In genomic region chrX:101386222-101386621, GRCm38 (mm10) we compare ENCODE assay signal across 26 mouse cellular contexts. TPM values are rescaled to one million over a fixed set of nuclear protein-coding genes. Genes with fewer than 3 reads are reported as not detected.
DNase-seq lines count a peak whose midpoint lies in the region; ATAC-seq and TF ChIP-seq lines count a peak whose summit lies in the region.
"Had no signal": no experiment of that assay in that cellular context is flagged by ENCODE, and none has a peak within 500 bp of the region (broad histone marks: within the 10 kb centered on the region; RNA-seq: fewer than 3 reads in every experiment).

No protein-coding gene starts in this region.

- no peak for TF ChIP-seq CTCF in stomach, postnatal 0 days (IDR thresholded peaks at IDR 0.05; ENCODE audit: low read depth)

- no peak for TF ChIP-seq EP300 in stomach, postnatal 0 days (optimal IDR thresholded peaks at IDR 0.05)

- no peak overlapping the region for H3K4me3 ChIP-seq in forebrain, embryonic 15.5 days
- H3K4me3 ChIP-seq in forebrain, embryonic 12.5 days (replicated peaks): no peak overlapping the region
- no peak overlapping the region for H3K4me3 ChIP-seq in midbrain, embryonic 13.5 days (replicated peaks)
- H3K4me3 ChIP-seq in midbrain, embryonic 10.5 days: no peak overlapping the region
- H3K4me3 ChIP-seq in liver, embryonic 15.5 days (replicated peaks): no peak overlapping the region
- H3K4me3 ChIP-seq in stomach, postnatal 0 days (ENCODE audit: low read depth, low read length): no peak overlapping the region
- H3K4me3 ChIP-seq: embryonic facial prominence, embryonic 15.5 days; erythroblast, embryonic 14.5 days; forebrain, embryonic 10.5 days; heart, embryonic 13.5 days; hindbrain, embryonic 12.5 days had no signal

- H3K9me3 ChIP-seq in forebrain, embryonic 15.5 days: no peaks in the 10 kb centered on the region
- no peaks in the 10 kb centered on the region for H3K9me3 ChIP-seq in forebrain, embryonic 12.5 days
- H3K9me3 ChIP-seq in midbrain, embryonic 13.5 days: no peaks in the 10 kb centered on the region
- no peaks in the 10 kb centered on the region for H3K9me3 ChIP-seq in midbrain, embryonic 10.5 days (replicated peaks)
- no peaks in the 10 kb centered on the region for H3K9me3 ChIP-seq in liver, embryonic 15.5 days (replicated peaks)
- H3K9me3 ChIP-seq in stomach, postnatal 0 days (ENCODE audit: control insufficient read depth, low read length): no peaks in the 10 kb centered on the region
- H3K9me3 ChIP-seq: embryonic facial prominence, embryonic 15.5 days; forebrain, embryonic 10.5 days; heart, embryonic 13.5 days; hindbrain, embryonic 12.5 days had no signal

- H3K4me2 ChIP-seq in forebrain, embryonic 15.5 days (replicated peaks): no peak overlapping the region
- H3K4me2 ChIP-seq in forebrain, embryonic 12.5 days: no peak overlapping the region
- no peak overlapping the region for H3K4me2 ChIP-seq in midbrain, embryonic 13.5 days (replicated peaks)
- H3K4me2 ChIP-seq in liver, embryonic 15.5 days: no peak overlapping the region
- H3K4me2 ChIP-seq in stomach, postnatal 0 days (replicated peaks; ENCODE audit: low read depth): no peak overlapping the region
- H3K4me2 ChIP-seq: embryonic facial prominence, embryonic 15.5 days; heart, embryonic 13.5 days; hindbrain, embryonic 12.5 days had no signal

- 26% methylated on average over 4 of the region's 4 CpGs for WGBS in forebrain, embryonic 15.5 days
- 24% methylated on average over 4 of the region's 4 CpGs for WGBS in forebrain, embryonic 12.5 days
- WGBS in midbrain, embryonic 13.5 days: 43% methylated on average over 4 of the region's 4 CpGs
- 26% methylated on average over 4 of the region's 4 CpGs for WGBS in midbrain, embryonic 10.5 days
- WGBS in liver, embryonic 15.5 days (ENCODE audit: insufficient replicate concordance): 35% methylated on average over 4 of the region's 4 CpGs
- WGBS in stomach, postnatal 0 days: 34% methylated on average over 4 of the region's 4 CpGs

- H3K4me1 ChIP-seq in forebrain, embryonic 15.5 days: peaks cover 12% of the 10 kb centered on the region; the same call in 1 of the 2 replicates
- peaks cover 5% of the 10 kb centered on the region; the same call in 1 of the 2 replicates for H3K4me1 ChIP-seq in forebrain, embryonic 12.5 days
- peaks cover 9% of the 10 kb centered on the region; the same call in 1 of the 2 replicates for H3K4me1 ChIP-seq in midbrain, embryonic 13.5 days (replicated peaks)
- H3K4me1 ChIP-seq in midbrain, embryonic 10.5 days: peaks cover 26% of the 10 kb centered on the region
- H3K4me1 ChIP-seq in liver, embryonic 15.5 days (replicated peaks): no peaks in the 10 kb centered on the region
- no peaks in the 10 kb centered on the region for H3K4me1 ChIP-seq in stomach, postnatal 0 days (replicated peaks; ENCODE audit: control insufficient read depth, insufficient read depth)
- H3K4me1 ChIP-seq: hindbrain, embryonic 12.5 days had no signal

- H3K9ac ChIP-seq in forebrain, embryonic 15.5 days (replicated peaks): no peak overlapping the region
- no peak overlapping the region for H3K9ac ChIP-seq in forebrain, embryonic 12.5 days
- H3K9ac ChIP-seq in midbrain, embryonic 13.5 days (replicated peaks): no peak overlapping the region
- no peak overlapping the region for H3K9ac ChIP-seq in liver, embryonic 15.5 days
- H3K9ac ChIP-seq in stomach, postnatal 0 days (ENCODE audit: low read length): no peak overlapping the region
- H3K9ac ChIP-seq: embryonic facial prominence, embryonic 15.5 days; heart, embryonic 13.5 days; hindbrain, embryonic 12.5 days had no signal

- no peak for DNase-seq in midbrain, embryonic 10.5 days (ENCODE audit: low spot score)
- DNase-seq in stomach, postnatal 0 days (ENCODE audit: low spot score): peak; percentile 35
- no peak for DNase-seq in yolk sac, embryonic 10.5 days (ENCODE audit: low spot score)
- no peak for DNase-seq in gastrocnemius, postnatal 25 days
- DNase-seq: adrenal gland, postnatal 14 days; cerebellum, adult 11-12 months; cerebellum, adult 9-10 months; cerebellum, postnatal 36 days; gastrocnemius, postnatal 10 days; heart, postnatal 36 days had no signal

- H3K27me3 ChIP-seq in forebrain, embryonic 15.5 days: 0 out of 2 replicates have a peak, but pooled peaks cover 7% of the 10 kb centered on the region
- H3K27me3 ChIP-seq in forebrain, embryonic 12.5 days: peaks cover 67% of the 10 kb centered on the region
- peaks cover 54% of the 10 kb centered on the region for H3K27me3 ChIP-seq in midbrain, embryonic 13.5 days
- peaks cover 99% of the 10 kb centered on the region for H3K27me3 ChIP-seq in midbrain, embryonic 10.5 days (ENCODE audit: low read depth, poor library complexity, severe bottlenecking)
- peaks cover 51% of the 10 kb centered on the region for H3K27me3 ChIP-seq in liver, embryonic 15.5 days
- no peaks in the 10 kb centered on the region for H3K27me3 ChIP-seq in stomach, postnatal 0 days (ENCODE audit: control insufficient read depth, insufficient read depth, low read length)

- ATAC-seq in forebrain, embryonic 15.5 days (replicated peaks): peak; percentile 4; the same call in 1 of the 2 replicates
- ATAC-seq in forebrain, embryonic 12.5 days (ENCODE audit: low FRiP score): no peak
- ATAC-seq in midbrain, embryonic 13.5 days: 0 out of 2 replicates have a peak, but pooled peaks have one; percentile 11
- 0 out of 2 replicates have a peak, but pooled peaks have one; percentile 34 for ATAC-seq in liver, embryonic 15.5 days (ENCODE audit: insufficient read depth)
- peak; percentile 80 for ATAC-seq in stomach, postnatal 0 days (ENCODE audit: low FRiP score, low TSS enrichment)
- ATAC-seq: activated CD4-positive, CD25-positive, alpha-beta regulatory T cell, adult 4 months; forebrain, embryonic 16.5 days; hindbrain, embryonic 16.5 days; Patski had no signal

- H3K27ac ChIP-seq in forebrain, embryonic 15.5 days (replicated peaks): no peak overlapping the region
- H3K27ac ChIP-seq in forebrain, embryonic 12.5 days: no peak overlapping the region
- H3K27ac ChIP-seq in midbrain, embryonic 13.5 days: no peak overlapping the region
- no peak overlapping the region for H3K27ac ChIP-seq in midbrain, embryonic 10.5 days (replicated peaks)
- no peak overlapping the region for H3K27ac ChIP-seq in liver, embryonic 15.5 days (replicated peaks)
- no peak overlapping the region for H3K27ac ChIP-seq in stomach, postnatal 0 days (replicated peaks)
- H3K27ac ChIP-seq: embryonic facial prominence, embryonic 15.5 days; forebrain, embryonic 10.5 days; heart, embryonic 13.5 days; hindbrain, embryonic 12.5 days had no signal

- H3K36me3 ChIP-seq in forebrain, embryonic 15.5 days: no peaks in the 10 kb centered on the region
- no peaks in the 10 kb centered on the region for H3K36me3 ChIP-seq in forebrain, embryonic 12.5 days (replicated peaks)
- no peaks in the 10 kb centered on the region for H3K36me3 ChIP-seq in midbrain, embryonic 13.5 days
- H3K36me3 ChIP-seq in midbrain, embryonic 10.5 days: no peaks in the 10 kb centered on the region
- H3K36me3 ChIP-seq in liver, embryonic 15.5 days (replicated peaks): no peaks in the 10 kb centered on the region
- H3K36me3 ChIP-seq in stomach, postnatal 0 days (ENCODE audit: control insufficient read depth, insufficient read depth, low read length): no peaks in the 10 kb centered on the region
- H3K36me3 ChIP-seq: embryonic facial prominence, embryonic 15.5 days; forebrain, embryonic 10.5 days; heart, embryonic 13.5 days; hindbrain, embryonic 12.5 days had no signal

RNA-seq across cellular contexts. Expression of gene Gjb1, which starts 10.0 kb away (rescaled TPM):
- 0.29 and 0.60 TPM in 2 replicates for polyA plus RNA-seq in forebrain, embryonic 15.5 days (2015; fragmentation: Nextera tagmentation; extraction: Ambion mirVana)
- polyA plus RNA-seq in forebrain, embryonic 12.5 days (2016; fragmentation: Nextera tagmentation; extraction: Ambion mirVana): not detected in 2 replicates
- polyA plus RNA-seq in midbrain, embryonic 13.5 days (2015; fragmentation: Nextera tagmentation; extraction: Ambion mirVana): 0.47 and 0.48 TPM in 2 replicates
- not detected in 2 replicates for polyA plus RNA-seq in midbrain, embryonic 10.5 days (2016; fragmentation: Nextera tagmentation; extraction: Ambion mirVana)
- polyA plus RNA-seq in liver, embryonic 15.5 days (2015; fragmentation: Nextera tagmentation; extraction: Ambion mirVana): 111 and 148 TPM in 2 replicates
- 49.0 and 52.2 TPM in 2 replicates for polyA plus RNA-seq in stomach, postnatal 0 days (2015; fragmentation: Nextera tagmentation; extraction: Ambion mirVana)
- under 1 TPM; 0.46 TPM for total RNA-seq in gastrocnemius, postnatal 25 days (2021)
- total RNA-seq: adrenal gland, adult 18-20 months; heart, postnatal 36 days had no signal
- polyA plus RNA-seq: activated CD4-positive, CD25-positive, alpha-beta regulatory T cell, adult 4 months; C2C12; forebrain, embryonic 10.5 days; heart, postnatal 0 days had no signal

RNA-seq across cellular contexts. Expression of gene Zmym3, which starts 34.4 kb away (rescaled TPM):
- polyA plus RNA-seq in forebrain, embryonic 15.5 days (2015; fragmentation: Nextera tagmentation; extraction: Ambion mirVana): 61.9 and 63.1 TPM in 2 replicates
- polyA plus RNA-seq in forebrain, embryonic 12.5 days (2016; fragmentation: Nextera tagmentation; extraction: Ambion mirVana): 37.5 and 37.8 TPM in 2 replicates
- polyA plus RNA-seq in midbrain, embryonic 13.5 days (2015; fragmentation: Nextera tagmentation; extraction: Ambion mirVana): 60.3 and 62.7 TPM in 2 replicates
- polyA plus RNA-seq in midbrain, embryonic 10.5 days (2016; fragmentation: Nextera tagmentation; extraction: Ambion mirVana): 16.6 and 22.3 TPM in 2 replicates
- polyA plus RNA-seq in liver, embryonic 15.5 days (2015; fragmentation: Nextera tagmentation; extraction: Ambion mirVana): 5.9 and 8.3 TPM in 2 replicates
- polyA plus RNA-seq in stomach, postnatal 0 days (2015; fragmentation: Nextera tagmentation; extraction: Ambion mirVana): 12.2 and 13.2 TPM in 2 replicates
- 1 to 10 TPM; 7.8 to 9.7 TPM for total RNA-seq in gastrocnemius, postnatal 25 days (2021)

RNA-seq across cellular contexts. Expression of gene Nono, which starts 42.9 kb away (rescaled TPM):
- 459 and 484 TPM in 2 replicates for polyA plus RNA-seq in forebrain, embryonic 15.5 days (2015; fragmentation: Nextera tagmentation; extraction: Ambion mirVana)
- 636 and 666 TPM in 2 replicates for polyA plus RNA-seq in forebrain, embryonic 12.5 days (2016; fragmentation: Nextera tagmentation; extraction: Ambion mirVana)
- 483 and 484 TPM in 2 replicates for polyA plus RNA-seq in midbrain, embryonic 13.5 days (2015; fragmentation: Nextera tagmentation; extraction: Ambion mirVana)
- polyA plus RNA-seq in midbrain, embryonic 10.5 days (2016; fragmentation: Nextera tagmentation; extraction: Ambion mirVana): 618 and 658 TPM in 2 replicates
- polyA plus RNA-seq in liver, embryonic 15.5 days (2015; fragmentation: Nextera tagmentation; extraction: Ambion mirVana): 107 TPM in 2 replicates
- 107 and 119 TPM in 2 replicates for polyA plus RNA-seq in stomach, postnatal 0 days (2015; fragmentation: Nextera tagmentation; extraction: Ambion mirVana)
- 10 to 100 TPM; 40.4 to 46.1 TPM for total RNA-seq in gastrocnemius, postnatal 25 days (2021)

Comparison
In these comparisons a context has a peak if more than half of its experiments do, and no peak if none do; other contexts are left out.
1. RNA of gene Gjb1, which starts 10.0 kb away (polyA plus RNA-seq): 111 to 148 TPM in liver, embryonic 15.5 days and 49.0 to 52.2 TPM in stomach, postnatal 0 days; 0.47 to 0.48 TPM in midbrain, embryonic 13.5 days, 0.29 to 0.60 TPM in forebrain, embryonic 15.5 days, not detected in forebrain, embryonic 12.5 days and not detected in midbrain, embryonic 10.5 days; every median in the first group is over 10 times any median in the second.